Mouse (Mus musculus) CH12.LX (cell line): ENCODE measurements around the gene Ercc6l. TPM values are rescaled to one million over a fixed set of nuclear protein-coding genes. Genes with fewer than 3 reads are reported as not detected.

Source experiments
- DNase-seq: peaks from one replicate; pipeline ENCODE4 v3.0.0-alpha.2; 2013; ENCODE audit errors: extremely low read depth
- H3K27ac ChIP-seq: 2 replicates; pipeline ENCODE4 v1.5.1; 2012; ENCODE audit warnings: low read depth, mild to moderate bottlenecking, control low read depth, moderate library complexity; ENCODE audit not compliant: insufficient read depth
- H3K27me3 ChIP-seq: replicated peaks from 2 replicates; pipeline ENCODE3; 2012; ENCODE audit warnings: inconsistent platforms
- H3K36me3 ChIP-seq, 2 experiments: replicated peaks in 1 of 2; 2 replicates each; pipeline versions ENCODE3 to v1.6.1; 2012; ENCODE audit warnings: inconsistent platforms in 1 of 2, low read length in 1 of 2, mild to moderate bottlenecking in 1 of 2, mixed read lengths in 1 of 2, moderate library complexity in 1 of 2; ENCODE audit not compliant: control insufficient read depth in 1 of 2, insufficient read depth in 1 of 2
- H3K4me1 ChIP-seq, 2 experiments: 2 replicates each; pipeline ENCODE4 v1.6.1; 2012; ENCODE audit warnings: inconsistent platforms in 1 of 2, moderate library complexity in 1 of 2; ENCODE audit not compliant: insufficient read depth in 2 of 2, control insufficient read depth in 1 of 2
- H3K4me2 ChIP-seq: 2 replicates; pipeline ENCODE4 v1.6.1; 2012; ENCODE audit warnings: low read depth, mild to moderate bottlenecking, control low read depth; ENCODE audit not compliant: poor library complexity, insufficient read depth, severe bottlenecking
- H3K4me3 ChIP-seq, 3 experiments: fragments of 150-350 bp in 1 of 3; sonication (generic) in 1 of 3; replicated peaks in 1 of 3; 2 replicates each; pipeline versions ENCODE3 to v1.5.1; 2011 to 2012; ENCODE audit warnings: low read depth in 2 of 3, low read length in 2 of 3, mild to moderate bottlenecking in 2 of 3, moderate library complexity in 2 of 3, control low read depth in 1 of 3, improper control_type of control experiment in 1 of 3, inconsistent platforms in 1 of 3, mixed read lengths in 1 of 3; ENCODE audit not compliant: poor library complexity in 1 of 3
- H3K79me2 ChIP-seq: replicated peaks from 2 replicates; pipeline ENCODE4 v1.6.1; 2012; ENCODE audit warnings: mild to moderate bottlenecking, moderate library complexity; ENCODE audit not compliant: control insufficient read depth, poor library complexity, insufficient read depth, severe bottlenecking; ENCODE audit errors: extremely low read depth
- H3K9ac ChIP-seq: 2 replicates; pipeline ENCODE4 v1.6.1; 2012; ENCODE audit warnings: low read depth, mild to moderate bottlenecking, control low read depth, moderate library complexity; ENCODE audit not compliant: insufficient read depth
- H3K9me3 ChIP-seq: replicated peaks from 2 replicates; pipeline ENCODE3; 2012; ENCODE audit warnings: low read length, inconsistent platforms, mixed read lengths
- BHLHE40 ChIP-seq: IDR thresholded peaks from 2 replicates; pipeline ENCODE4 v1.6.1; 2011; ENCODE audit warnings: mild to moderate bottlenecking, low read depth, low read length, improper control_type of control experiment
- CHD1 ChIP-seq: IDR thresholded peaks from 2 replicates; pipeline ENCODE4 v1.6.1; 2012; ENCODE audit warnings: low read depth, low read length, improper control_type of control experiment, inconsistent platforms
- CHD2 ChIP-seq: IDR thresholded peaks from 2 replicates; pipeline ENCODE4 v1.6.1; 2011; ENCODE audit warnings: low read length, improper control_type of control experiment
- CTCF ChIP-seq, 2 experiments: IDR thresholded peaks in 1 of 2; conservative IDR thresholded peaks in 1 of 2; 2 replicates each; pipeline ENCODE4 v1.5.1; 2011 to 2012; ENCODE audit warnings: low read depth in 2 of 2, low read length in 2 of 2, improper control_type of control experiment in 1 of 2, inconsistent platforms in 1 of 2, mild to moderate bottlenecking in 1 of 2, moderate library complexity in 1 of 2
- E2F4 ChIP-seq: IDR thresholded peaks from 2 replicates; pipeline ENCODE4 v1.6.1; 2011; ENCODE audit warnings: low read depth, low read length, improper control_type of control experiment; ENCODE audit not compliant: insufficient replicate concordance
- ELF1 ChIP-seq: IDR thresholded peaks from 2 replicates; pipeline ENCODE4 v1.6.1; 2014; ENCODE audit warnings: low read depth, mild to moderate bottlenecking, inconsistent platforms, low read length, improper control_type of control experiment
- EP300 ChIP-seq: IDR thresholded peaks from 2 replicates; pipeline ENCODE4 v1.6.1; 2011; ENCODE audit warnings: low read length, improper control_type of control experiment
- ETS1 ChIP-seq: conservative IDR thresholded peaks from 2 replicates; pipeline ENCODE4 v1.6.1; 2012; ENCODE audit warnings: low read depth, mild to moderate bottlenecking, inconsistent platforms, low read length, improper control_type of control experiment, moderate library complexity
- GABPA ChIP-seq: IDR thresholded peaks from 2 replicates; pipeline ENCODE4 v1.6.1; 2012; ENCODE audit warnings: low read depth, low read length, improper control_type of control experiment, inconsistent platforms; ENCODE audit not compliant: insufficient replicate concordance
- JUND ChIP-seq: conservative IDR thresholded peaks from 2 replicates; pipeline ENCODE4 v1.6.1; 2011; ENCODE audit warnings: low read depth, low read length, improper control_type of control experiment
- MAFK ChIP-seq: IDR thresholded peaks from 2 replicates; pipeline ENCODE4 v1.6.1; 2011; ENCODE audit warnings: low read length, improper control_type of control experiment; ENCODE audit not compliant: insufficient replicate concordance
- MAX ChIP-seq: IDR thresholded peaks from 2 replicates; pipeline ENCODE4 v1.6.1; 2011; ENCODE audit warnings: low read length, improper control_type of control experiment
- MAZ ChIP-seq: IDR thresholded peaks from 2 replicates; pipeline ENCODE4 v1.6.1; 2012; ENCODE audit warnings: low read depth, mild to moderate bottlenecking, inconsistent platforms, low read length, improper control_type of control experiment, moderate library complexity
- MEF2A ChIP-seq: IDR thresholded peaks from 2 replicates; pipeline ENCODE4 v1.6.1; 2014; ENCODE audit warnings: low read depth, mild to moderate bottlenecking, inconsistent platforms, low read length, improper control_type of control experiment, borderline replicate concordance
- MXI1 ChIP-seq: IDR thresholded peaks from 2 replicates; pipeline ENCODE4 v1.6.1; 2011; ENCODE audit warnings: mild to moderate bottlenecking, low read depth, low read length, improper control_type of control experiment
- MYC ChIP-seq: IDR thresholded peaks from 2 replicates; pipeline ENCODE4 v1.6.1; 2011; ENCODE audit warnings: low read depth, mild to moderate bottlenecking, improper control_type of control experiment, low read length
- NELFE ChIP-seq: IDR thresholded peaks from 2 replicates; pipeline ENCODE4 v1.6.1; 2011; ENCODE audit warnings: low read depth, low read length, improper control_type of control experiment
- PAX5 ChIP-seq: IDR thresholded peaks from 2 replicates; pipeline ENCODE4 v1.6.1; 2012; ENCODE audit warnings: low read length, inconsistent platforms, mixed read lengths
- POLR2A ChIP-seq: IDR thresholded peaks from 2 replicates; pipeline ENCODE4 v1.6.1; 2011; ENCODE audit warnings: low read depth, mild to moderate bottlenecking, improper control_type of control experiment, low read length
- POLR2AphosphoS2 ChIP-seq: IDR thresholded peaks from 2 replicates; pipeline ENCODE4 v1.6.1; 2011; ENCODE audit warnings: low read depth, low read length, improper control_type of control experiment
- RCOR1 ChIP-seq: conservative IDR thresholded peaks from 2 replicates; pipeline ENCODE4 v1.6.1; 2012; ENCODE audit warnings: low read depth, mild to moderate bottlenecking, inconsistent platforms, low read length, improper control_type of control experiment
- SIN3A ChIP-seq: IDR thresholded peaks from 2 replicates; pipeline ENCODE4 v1.6.1; 2012; ENCODE audit warnings: low read length, improper control_type of control experiment, inconsistent platforms
- SMC3 ChIP-seq: IDR thresholded peaks from 2 replicates; pipeline ENCODE4 v1.6.1; 2011; ENCODE audit warnings: low read depth, low read length, improper control_type of control experiment
- UBTF ChIP-seq: IDR thresholded peaks from 2 replicates; pipeline ENCODE4 v1.6.1; 2012; ENCODE audit warnings: low read depth, mild to moderate bottlenecking, inconsistent platforms, low read length, improper control_type of control experiment, moderate library complexity
- USF2 ChIP-seq: conservative IDR thresholded peaks from 2 replicates; pipeline ENCODE4 v1.6.1; 2011; ENCODE audit warnings: low read depth, low read length, improper control_type of control experiment
- ZKSCAN1 ChIP-seq: IDR thresholded peaks from 2 replicates; pipeline ENCODE4 v1.6.1; 2012; ENCODE audit warnings: low read depth, inconsistent platforms, low read length, improper control_type of control experiment, borderline replicate concordance
- ZMIZ1 ChIP-seq: IDR thresholded peaks from 2 replicates; pipeline ENCODE4 v1.6.1; 2012; ENCODE audit warnings: low read depth, mild to moderate bottlenecking, inconsistent platforms, low read length, improper control_type of control experiment
- ZNF384 ChIP-seq: IDR thresholded peaks from 2 replicates; pipeline ENCODE4 v1.6.1; 2012; ENCODE audit warnings: low read depth, low read length, improper control_type of control experiment, inconsistent platforms
- dilution Hi-C: fragments of 300-500 bp; cut with MboI; formaldehyde crosslinking; loops from 2 replicates; pipeline ENCODE4 v1.14.3; 2020; ENCODE audit warnings: low sequenced_read_pairs; ENCODE audit not compliant: extremely low pct_unique_long_range_greater_than_20kb, extremely low pct_ligation_motif_present
- in situ Hi-C: fragments of 300-500 bp; cut with MboI; formaldehyde crosslinking; loops from 3 replicates; pipeline ENCODE4 v1.14.3; 2019; ENCODE audit warnings: low sequenced_read_pairs, low pct_ligation_motif_present, low pct_unique_long_range_greater_than_20kb, mixed read lengths
- polyA plus RNA-seq: library from polyadenylated mRNA; unstranded; fragments of >175 nt; gene quantifications from 2 replicates; pipeline ENCODE4 v1.2.1, GENCODE M21; 2012; ENCODE audit warnings: low read depth; ENCODE audit not compliant: insufficient read length
- total RNA-seq, 2 experiments: library from RNA; depleted of rRNA; stranded (reverse); fragments of 300-350 nt in 1 of 2; fragments of >200 nt in 1 of 2; gene quantifications; 2 replicates each; pipeline ENCODE4 v1.2.3; 2012 to 2014

The Ercc6l gene
- total and polyA plus RNA-seq, 3 experiments, result 8.9 to 18.5 (median 15.0) TPM

DNA sequence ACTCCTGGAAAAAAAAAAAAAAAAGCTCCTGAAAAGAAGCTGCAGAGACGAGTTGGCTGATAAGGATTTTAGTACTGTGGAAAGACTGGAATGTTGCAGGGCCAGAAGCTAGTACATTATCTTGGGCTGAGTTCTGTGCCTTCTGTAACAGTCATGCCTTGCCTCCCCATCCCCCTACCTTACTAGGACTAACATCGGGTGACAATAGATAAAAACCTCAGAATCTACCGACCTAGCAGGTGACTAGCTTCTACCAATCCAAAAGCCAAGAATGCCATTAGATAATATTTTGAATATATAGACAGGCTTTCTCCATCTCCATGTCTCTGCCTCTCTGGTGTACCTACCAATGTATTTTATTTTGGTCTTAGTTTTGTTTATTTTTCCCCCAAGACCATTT is 14.0 kb upstream of the Ercc6l start:
- in situ Hi-C loops, result no loop called here
- Histone ChIP-seq H3K4me1 (no peaks in the 10 kb centered on the region), H3K27me3 (no peaks in the 10 kb centered on the region), H3K4me3 (no peak overlapping the region), H3K4me2 (no peak overlapping the region), H3K79me2 (no peaks in the 10 kb centered on the region), H3K27ac (no peak overlapping the region), H3K36me3 (no peaks in the 10 kb centered on the region), H3K9ac (no peak overlapping the region), H3K9me3 (no peaks in the 10 kb centered on the region)
- DNase-seq, result no peak
- TF ChIP-seq E2F4, result no peak
- no peak for TF ChIP-seq CTCF (conservative IDR thresholded peaks at IDR 0.05 in 1 of 2, IDR thresholded peaks at IDR 0.05 in 1 of 2; ENCODE audit: low read depth in 2 of 2, low read length in 2 of 2)
- TF ChIP-seq ETS1, result no peak
- no peak for TF ChIP-seq MXI1
- no peak for TF ChIP-seq SMC3
- TF ChIP-seq GABPA, result no peak
- TF ChIP-seq USF2, result no peak
- no peak for TF ChIP-seq NELFE
- no peak for TF ChIP-seq MAX
- TF ChIP-seq POLR2AphosphoS2, result no peak
- no peak for TF ChIP-seq MAZ
- TF ChIP-seq BHLHE40, result no peak
- no peak for TF ChIP-seq JUND
- dilution Hi-C loops, result no loop called here

- Histone ChIP-seq H3K79me2 (no peaks in the 10 kb centered on the region), H3K9ac (no peak overlapping the region), H3K4me2 (no peak overlapping the region)
- TF ChIP-seq CTCF (conservative IDR thresholded peaks at IDR 0.05 in 1 of 2, IDR thresholded peaks at IDR 0.05 in 1 of 2; ENCODE audit: low read depth in 2 of 2, low read length in 2 of 2), result peak in 1 of 2 experiments; percentile 20; a peak in 1 of 4 replicates
- TF ChIP-seq PAX5, result no peak
- TF ChIP-seq, all 38 proteins: peak for 1
- H3K36me3 ChIP-seq, result no peaks in the 10 kb centered on the region
- H3K4me3 ChIP-seq, result no peak overlapping the region
- no peaks in the 10 kb centered on the region for H3K4me1 ChIP-seq
- no peak overlapping the region for H3K27ac ChIP-seq
- no peak for DNase-seq
- H3K9me3 ChIP-seq, result no peaks in the 10 kb centered on the region
- H3K27me3 ChIP-seq, result no peaks in the 10 kb centered on the region
- dilution Hi-C loops (no loop called here), in situ Hi-C loops (no loop called here)
Measured at GRCm38 (mm10) chrX:102170135-102170534, 13.2 kb upstream of the Ercc6l start.

GRCm38 (mm10) chrX:102169724-102170123 is 12.8 kb upstream of the Ercc6l start:
- dilution Hi-C loops (no loop called here), in situ Hi-C loops (no loop called here)
- no peak overlapping the region for H3K27ac ChIP-seq
- H3K4me1 ChIP-seq, result no peaks in the 10 kb centered on the region
- no peak for DNase-seq
- H3K79me2 ChIP-seq, result no peaks in the 10 kb centered on the region
- H3K36me3 ChIP-seq, result no peaks in the 10 kb centered on the region
- no peak for TF ChIP-seq MAX
- no peak for TF ChIP-seq ZKSCAN1
- no peak for TF ChIP-seq EP300
- TF ChIP-seq ELF1, result no peak
- TF ChIP-seq SIN3A, result no peak
- TF ChIP-seq MXI1, result no peak
- no peak for TF ChIP-seq UBTF
- no peak for TF ChIP-seq RCOR1
- TF ChIP-seq BHLHE40, result no peak
- no peak for TF ChIP-seq GABPA
- TF ChIP-seq POLR2A, result no peak
- TF ChIP-seq SMC3, result no peak
- no peak for TF ChIP-seq ZMIZ1
- TF ChIP-seq MAFK, result no peak
- TF ChIP-seq CHD2, result no peak
- no peak for TF ChIP-seq POLR2AphosphoS2
- no peak for TF ChIP-seq MYC
- no peak for TF ChIP-seq ZNF384
- no peak for TF ChIP-seq CHD1
- TF ChIP-seq MEF2A, result no peak
- no peaks in the 10 kb centered on the region for H3K27me3 ChIP-seq
- no peak overlapping the region for H3K4me3 ChIP-seq
- no peaks in the 10 kb centered on the region for H3K9me3 ChIP-seq
- H3K9ac ChIP-seq, result no peak overlapping the region
- no peak overlapping the region for H3K4me2 ChIP-seq
